Mouse (Mus musculus): ENCODE data around the gene Ccdc187.

Ccdc187 gene

GRCm38 (mm10) chr2:26280594-26280993, 13.8 kb downstream of the Ccdc187 start:
- DNase-seq (ENCODE audit: low spot score in 2 of 2) = no peak

DNA sequence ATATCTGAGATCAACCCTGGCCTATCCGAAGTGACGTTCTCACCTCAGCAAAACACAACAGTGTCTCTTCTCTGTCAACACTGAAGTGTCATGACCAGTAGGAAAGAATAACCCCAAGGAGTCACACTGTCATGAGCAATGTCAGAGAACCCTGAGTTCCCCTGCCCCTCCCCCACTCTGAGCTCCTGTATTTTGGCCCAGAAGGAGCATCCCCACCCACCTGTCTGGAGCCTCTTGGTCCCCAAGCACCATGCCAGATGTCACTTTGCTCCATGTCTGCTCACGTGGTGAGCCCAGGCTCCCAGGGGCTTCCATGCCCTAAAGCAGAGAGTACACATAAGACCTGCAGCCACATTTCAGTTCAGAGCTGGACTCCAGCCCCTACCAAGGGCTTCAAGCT, 14.6 kb downstream of the Ccdc187 start:
- DNase-seq (ENCODE audit: low spot score in 2 of 2) = no peak

DNA sequence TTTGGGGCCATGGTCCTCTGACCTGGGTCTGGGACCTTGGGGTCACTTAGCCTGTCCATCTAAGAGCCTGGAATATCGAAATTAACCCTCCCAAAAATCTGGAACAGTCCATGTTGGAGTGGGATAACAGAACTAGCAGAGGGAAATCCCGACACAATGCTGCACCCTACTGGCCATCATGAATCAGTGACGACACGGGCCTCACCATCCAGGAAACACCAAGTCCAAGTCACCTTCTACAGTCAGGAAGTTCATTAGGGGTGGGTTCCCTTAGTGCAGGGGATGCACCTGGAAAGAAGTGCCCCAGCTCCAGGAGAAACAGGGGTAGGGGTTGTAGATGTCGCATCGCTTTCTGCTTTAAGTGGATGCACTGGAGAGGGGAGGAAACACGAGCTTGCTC, 20.7 kb downstream of the Ccdc187 start:
- peak; percentile 22 to 58 for DNase-seq (ENCODE audit: low spot score in 2 of 2)

DNA sequence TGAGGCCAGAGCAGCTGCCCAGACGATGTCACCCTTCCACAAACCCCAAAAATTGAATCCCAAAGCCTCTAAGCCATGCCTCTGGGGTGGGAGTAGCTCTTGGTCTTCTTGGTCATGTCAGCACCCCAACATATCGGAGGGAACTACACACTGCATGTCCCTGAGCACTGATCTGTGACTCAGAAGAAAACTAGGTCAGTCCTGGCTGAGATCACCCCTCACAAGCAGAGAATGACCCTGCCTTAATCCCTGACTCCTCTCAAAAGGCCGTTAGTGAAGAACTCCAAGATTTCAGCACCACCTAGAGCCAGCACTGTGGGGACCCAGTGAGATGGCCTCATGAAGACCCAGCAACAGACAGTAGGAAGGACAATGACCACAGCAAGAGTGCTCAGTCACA, 26.1 kb downstream of the Ccdc187 start:
- DNase-seq (ENCODE audit: low spot score in 2 of 2) = no peak

- no peak for DNase-seq (ENCODE audit: low spot score in 2 of 2)
Measured at GRCm38 (mm10) chr2:26266066-26266742, 28.2 kb downstream of the Ccdc187 start.

DNA sequence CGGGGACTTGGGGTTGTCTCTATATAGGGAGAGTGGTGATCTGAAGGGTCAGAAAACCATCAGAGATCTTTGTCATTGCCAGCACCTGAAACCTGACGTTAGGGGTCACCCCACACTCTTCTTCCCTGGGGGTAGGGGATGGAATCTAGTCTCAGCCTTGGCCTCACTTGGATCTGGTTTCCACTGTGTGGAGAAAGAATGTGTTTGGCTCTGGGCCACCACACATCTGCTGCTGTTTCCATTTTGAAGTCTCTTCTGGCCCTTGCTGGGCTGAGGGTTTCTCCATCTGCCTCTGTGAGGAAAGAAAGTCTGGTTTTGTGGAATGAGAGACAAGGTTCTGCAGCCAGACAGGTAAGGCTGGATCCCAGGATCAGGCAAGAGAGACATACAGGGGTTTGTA, 29.3 kb downstream of the Ccdc187 start:
- no peak for DNase-seq (ENCODE audit: low spot score in 2 of 2)

- no peak for DNase-seq (ENCODE audit: low spot score in 2 of 2)
Measured at GRCm38 (mm10) chr2:26264646-26265045, 29.7 kb downstream of the Ccdc187 start.

DNA sequence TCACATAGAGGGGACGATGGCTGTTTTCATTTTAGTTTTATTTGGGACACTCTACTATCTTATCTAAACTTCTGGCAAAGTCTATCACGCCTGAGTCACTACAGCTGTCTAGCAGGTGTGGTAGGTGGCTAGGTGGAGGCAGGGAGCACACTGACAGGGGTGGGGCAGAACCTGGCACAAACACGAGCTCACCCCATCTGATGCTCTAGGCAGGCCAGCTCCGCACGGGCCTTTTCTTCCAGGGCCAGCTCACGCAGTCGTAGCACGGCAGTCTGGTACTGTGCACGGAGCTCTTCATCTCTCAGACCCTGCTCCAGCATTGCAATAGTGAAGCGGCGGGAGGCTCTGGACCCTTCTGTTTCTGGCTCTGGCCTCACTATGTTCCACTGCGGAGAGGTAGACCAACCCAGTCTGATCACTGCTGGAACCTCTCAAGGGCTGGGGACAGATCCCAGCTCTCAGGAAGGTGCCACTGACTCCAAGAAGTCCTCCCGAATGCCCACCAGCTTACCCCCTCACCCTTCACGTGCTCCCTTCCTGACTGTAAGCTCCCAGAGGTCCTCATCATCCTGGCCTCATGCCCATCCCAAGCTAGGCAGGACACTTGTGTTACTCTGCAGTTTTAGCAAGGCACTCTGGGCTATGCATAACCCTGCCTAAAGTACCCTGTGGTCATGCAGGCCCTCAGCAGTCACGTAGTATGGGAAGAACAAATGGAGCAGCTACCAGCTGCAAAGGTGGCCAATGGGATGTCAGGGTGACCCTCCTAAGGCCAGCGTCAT, 36.9 kb downstream of the Ccdc187 start:
- no peak for DNase-seq (ENCODE audit: low spot score in 2 of 2)

- no peak for DNase-seq (ENCODE audit: low spot score in 2 of 2)
Measured at GRCm38 (mm10) chr2:26254816-26255215, 39.5 kb downstream of the Ccdc187 start.

DNA sequence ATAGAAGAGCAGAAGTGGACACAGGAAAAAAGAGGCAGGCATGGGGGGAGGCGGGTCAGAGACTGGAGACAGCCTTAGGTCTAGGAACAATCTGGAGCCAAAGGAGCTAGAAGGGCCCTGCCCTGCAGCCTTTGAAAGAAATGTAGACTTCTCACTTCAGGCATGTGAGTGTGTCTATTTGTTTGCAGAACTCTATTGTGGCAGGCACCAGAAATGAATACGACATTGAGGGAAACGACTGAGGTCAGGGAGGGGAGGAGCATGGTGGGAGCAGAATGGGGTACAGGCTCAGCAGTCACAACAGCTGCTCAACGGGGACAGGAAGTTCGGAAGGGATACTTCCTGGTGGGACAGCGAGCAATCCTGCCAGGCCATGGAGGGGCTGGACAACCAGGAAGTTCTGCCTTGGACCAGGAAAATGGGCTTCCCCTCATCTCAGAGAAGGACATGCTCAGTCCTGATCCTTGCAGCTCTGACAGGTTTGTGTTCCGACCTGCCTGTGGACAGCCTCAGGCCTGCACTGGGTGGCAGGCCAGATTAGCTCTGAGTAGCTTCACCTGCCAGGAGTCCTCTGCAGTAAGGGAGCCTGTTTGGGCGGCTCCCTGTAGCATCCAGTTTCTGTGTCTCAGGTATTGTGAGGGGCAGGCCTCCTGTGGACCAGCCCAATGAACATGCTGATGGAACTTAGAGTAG, 41.7 kb downstream of the Ccdc187 start:
- no peak for DNase-seq (ENCODE audit: low spot score in 2 of 2)

DNA sequence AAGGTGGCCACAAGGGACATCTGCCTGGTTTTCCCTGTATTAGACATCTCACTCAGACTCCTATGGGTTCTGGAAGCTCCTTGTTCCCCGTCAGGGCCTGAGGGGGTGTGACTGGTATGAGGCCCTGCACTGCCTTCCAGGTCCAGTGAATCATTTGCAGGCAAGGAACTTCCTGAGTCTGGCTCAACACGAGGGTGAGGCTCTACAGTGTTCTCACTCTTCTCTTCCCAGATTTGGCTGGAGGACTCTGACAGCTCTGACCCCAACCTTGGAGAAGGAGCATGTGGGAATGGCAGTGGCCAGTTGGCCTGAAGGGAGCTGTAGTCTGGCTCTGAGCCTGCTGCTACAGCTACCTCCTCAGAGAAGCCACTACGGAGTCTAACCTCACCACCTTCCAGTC, 46.8 kb downstream of the Ccdc187 start:
- no peak for DNase-seq (ENCODE audit: low spot score in 2 of 2)

DNA sequence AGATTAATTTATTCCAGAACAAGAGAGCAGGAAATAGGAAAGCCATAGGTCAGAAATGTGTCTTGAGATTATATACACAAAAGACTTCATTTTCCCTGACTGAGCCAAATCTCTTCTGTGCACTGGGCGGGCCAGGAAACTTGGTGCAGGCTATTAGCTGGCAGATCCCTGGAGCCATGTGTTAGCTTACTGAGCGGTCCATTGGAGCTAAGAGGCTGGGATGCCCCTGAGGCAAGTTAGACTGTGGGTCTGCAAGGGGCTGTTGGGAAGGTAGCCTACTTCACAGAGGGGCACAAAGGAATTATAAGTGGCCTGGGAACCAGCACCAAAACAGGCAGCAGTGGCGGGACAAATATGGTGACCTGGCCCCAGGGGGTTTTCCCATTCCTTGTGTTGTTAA, 53.5 kb downstream of the Ccdc187 start:
- DNase-seq (ENCODE audit: low spot score in 2 of 2) = no peak

DNA sequence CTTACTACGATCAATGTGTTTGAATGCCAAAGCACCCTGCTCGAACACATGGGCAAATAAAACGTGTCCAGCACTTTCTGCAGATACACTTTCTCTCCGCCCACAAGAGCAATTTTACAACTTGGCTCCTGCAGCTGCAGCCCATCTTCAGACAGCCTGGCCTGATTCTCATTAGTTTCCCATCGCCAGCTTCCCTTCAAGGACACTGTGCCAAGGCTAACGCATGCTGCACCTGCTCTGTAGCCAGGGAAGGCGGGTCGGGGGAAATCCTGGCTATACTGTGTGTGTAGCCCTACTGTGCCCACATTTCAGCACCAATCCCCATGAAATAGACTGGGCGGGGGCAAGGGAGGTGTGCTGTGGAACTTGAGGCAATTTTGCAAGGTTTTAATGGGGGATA, 54.0 kb downstream of the Ccdc187 start:
- no peak for DNase-seq (ENCODE audit: low spot score in 2 of 2)

DNA sequence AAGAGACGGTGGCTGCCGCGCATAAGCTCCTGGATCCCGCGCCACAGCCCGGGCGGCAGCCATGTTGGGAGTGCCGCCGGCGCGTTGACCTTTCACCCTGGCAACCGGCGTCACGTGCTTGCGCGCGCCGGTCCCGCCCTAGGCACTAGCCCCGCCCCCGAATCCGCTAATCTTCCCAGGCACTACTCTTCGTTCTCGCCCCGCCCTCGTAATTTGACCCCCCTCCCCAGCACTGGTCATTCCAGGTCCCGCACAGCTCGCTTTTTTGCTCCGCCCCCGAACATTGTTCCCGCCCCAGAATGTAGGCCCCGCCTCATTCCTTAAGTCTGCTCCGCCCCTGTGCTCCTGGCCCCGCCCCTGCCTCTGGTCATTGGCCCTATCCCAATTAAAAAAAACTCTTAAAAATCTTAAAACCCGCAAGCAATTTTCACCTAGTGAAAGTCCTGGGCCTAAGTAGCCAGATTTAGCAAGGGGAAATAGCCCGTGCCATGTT, 57.0 kb downstream of the Ccdc187 start, which contains the start of gene Qsox2:
Gene Qsox2, minus strand, starts transcription at position 236 of the 493 bp plus-strand sequence.
- DNase-seq (ENCODE audit: low spot score in 2 of 2) = peak; percentile 80 to 88

DNA sequence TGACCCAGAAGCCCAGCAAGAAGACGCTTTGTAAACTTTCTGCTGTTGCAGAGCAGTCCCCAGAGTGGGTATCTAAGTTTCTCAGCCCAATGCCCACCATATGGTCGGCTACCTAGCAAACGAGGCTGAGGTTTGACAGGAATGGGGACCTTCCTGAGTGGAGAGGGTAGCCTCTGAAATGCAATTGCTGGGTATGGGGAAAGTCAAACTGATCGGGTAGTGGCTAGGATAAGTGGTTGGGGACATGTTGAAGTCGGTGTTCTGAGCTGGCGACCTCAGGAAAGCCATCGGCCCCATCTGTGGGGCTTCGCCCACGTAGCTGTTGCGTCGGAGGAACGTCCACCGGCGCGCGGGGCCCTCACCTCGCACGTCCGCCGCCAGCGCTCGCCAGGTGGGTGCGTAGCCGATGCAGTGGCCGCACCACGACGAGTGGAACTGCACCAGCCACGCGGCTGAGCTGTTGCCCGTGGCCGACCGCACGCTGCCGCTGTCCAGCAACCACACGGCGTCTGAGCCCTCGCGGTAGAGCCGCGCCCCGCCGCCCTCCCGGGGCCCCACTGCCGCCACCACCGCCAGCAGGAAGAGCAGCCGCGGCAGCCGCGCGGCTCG, 57.6 kb downstream of the Ccdc187 start:
- DNase-seq (ENCODE audit: low spot score in 2 of 2) = no peak

- DNase-seq (ENCODE audit: low spot score in 2 of 2) = no peak
Measured at GRCm38 (mm10) chr2:26234771-26235170, 59.6 kb downstream of the Ccdc187 start.

DNA sequence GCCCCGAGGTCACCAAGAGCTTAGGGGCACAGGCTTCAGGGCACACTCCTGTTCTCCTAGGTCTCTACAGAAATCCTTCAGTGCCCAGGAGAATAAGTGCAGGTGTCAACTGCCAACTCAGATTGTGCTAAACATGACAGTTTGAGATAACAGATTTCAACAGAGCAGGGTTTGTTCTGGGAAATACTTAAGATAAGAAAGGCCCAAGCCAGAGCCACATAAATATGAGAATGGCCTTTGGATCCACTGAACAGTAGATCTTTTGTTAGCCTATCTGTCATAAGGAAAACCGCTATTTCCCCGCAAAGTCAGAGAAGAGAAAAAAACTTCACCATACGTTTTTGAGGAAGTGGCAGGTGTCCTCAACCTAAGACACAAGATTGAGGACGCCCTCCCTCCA, 60.1 kb downstream of the Ccdc187 start:
- DNase-seq (ENCODE audit: low spot score in 2 of 2) = no peak

GRCm38 (mm10) chr2:26231366-26231765, 63.0 kb downstream of the Ccdc187 start:
- no peak for DNase-seq (ENCODE audit: low spot score in 2 of 2)

DNA sequence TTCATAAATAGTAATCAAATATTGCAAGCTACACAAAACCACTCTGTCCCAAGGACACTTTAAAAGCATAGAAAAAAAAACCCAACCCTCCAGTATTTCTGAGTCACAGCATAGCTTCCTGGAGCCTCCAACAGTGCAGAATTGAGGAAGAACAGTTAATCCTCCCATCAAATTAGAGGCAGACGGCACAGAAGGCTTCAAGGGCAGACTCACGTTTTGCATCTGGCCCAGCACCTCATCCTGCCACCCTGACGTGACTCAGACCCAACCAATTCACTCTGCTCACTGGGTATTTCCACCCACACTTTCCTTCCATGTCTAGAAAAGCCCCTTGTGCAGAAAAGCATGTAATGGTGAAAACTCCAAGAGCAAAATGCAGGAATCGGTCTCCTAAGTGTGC, 64.1 kb downstream of the Ccdc187 start:
- DNase-seq (ENCODE audit: low spot score in 2 of 2) = no peak

DNA sequence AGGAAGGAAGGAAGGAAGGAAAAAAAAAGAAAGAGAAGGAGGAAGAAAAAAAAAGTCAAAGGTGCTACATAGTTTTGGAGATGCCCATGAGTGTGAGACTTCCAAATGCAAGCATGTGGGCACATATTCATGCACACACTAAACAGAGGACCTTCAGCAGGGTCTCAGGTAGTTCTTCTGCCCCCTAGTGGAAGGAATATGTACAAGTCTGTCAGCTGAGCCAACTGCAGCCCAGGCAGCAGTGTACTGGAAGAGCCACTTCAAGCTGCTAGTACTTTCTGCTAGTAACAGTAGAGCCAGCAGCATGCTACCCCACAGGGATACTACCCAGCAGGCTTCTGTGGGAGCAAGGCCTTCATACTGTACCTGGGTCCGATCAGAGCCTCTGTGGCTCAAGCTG, 66.6 kb downstream of the Ccdc187 start:
- DNase-seq (ENCODE audit: low spot score in 2 of 2) = no peak

DNA sequence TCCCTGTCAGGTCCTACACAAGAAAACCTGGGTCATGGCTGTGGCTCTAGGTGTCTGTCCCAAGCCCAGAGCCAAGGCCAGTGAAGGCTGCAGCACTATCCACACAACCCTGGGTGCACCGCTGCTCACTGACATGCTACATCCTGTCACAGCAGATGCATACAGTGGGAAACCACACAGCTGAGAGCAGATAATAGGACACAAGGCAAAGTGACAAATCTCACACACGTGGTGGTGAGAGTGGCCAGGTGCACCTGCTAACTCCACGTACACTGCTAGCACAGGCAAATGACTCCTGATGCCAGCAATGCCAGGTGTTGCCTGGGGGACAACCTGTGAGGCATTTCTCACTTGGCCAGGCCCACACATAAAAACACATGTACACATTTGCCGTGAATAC, 69.1 kb downstream of the Ccdc187 start:
- no peak for DNase-seq (ENCODE audit: low spot score in 2 of 2)

DNA sequence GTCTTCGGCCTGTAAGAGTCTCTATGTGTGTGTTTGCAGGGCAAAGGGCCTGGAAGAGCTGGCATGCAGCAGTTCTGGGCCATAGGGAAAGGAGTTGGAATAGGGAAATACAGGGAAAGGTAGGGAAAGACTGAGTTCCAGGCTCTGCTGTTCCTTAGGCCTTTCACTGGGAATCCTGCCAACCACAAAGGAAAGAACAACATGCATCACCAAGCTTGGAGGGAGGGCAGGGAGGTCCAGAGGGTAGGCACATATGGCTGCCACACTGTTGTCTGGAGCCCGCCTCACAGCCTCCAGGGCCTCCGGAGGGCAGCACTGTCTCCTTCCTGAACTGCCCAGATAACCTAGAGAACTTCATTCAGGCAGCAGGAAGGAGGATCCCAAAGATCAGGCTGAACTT, 70.4 kb downstream of the Ccdc187 start:
- no peak for DNase-seq (ENCODE audit: low spot score in 2 of 2)

Data from frontal cortex, postnatal 10 days (tissue).